Mouse (Mus musculus) liver, adult (tissue): ENCODE measurements around the gene Ptms.

Experiments used
- GATA4 ChIP-seq: IDR thresholded peaks from 2 replicates; pipeline ENCODE4 v1.6.1; 2014; ENCODE audit warnings: mild to moderate bottlenecking, low read length; ENCODE audit not compliant: insufficient replicate concordance

Ptms gene

GRCm38 (mm10) chr6:124919695-124920317 lies at the start of gene Ptms:
Ptms (minus strand) TSS chr6:124920103.
- TF ChIP-seq GATA4, result peak; percentile 64; the same call in 1 of the 2 replicates

- TF ChIP-seq GATA4, result no peak
These were observed 47.9 kb upstream of the Ptms start for GRCm38 (mm10) chr6:124967766-124968165.

GRCm38 (mm10) chr6:124966466-124967118 lies 46.7 kb upstream of the Ptms start:
- no peak for TF ChIP-seq GATA4

- no peak for TF ChIP-seq GATA4
These were observed 45.8 kb upstream of the Ptms start for GRCm38 (mm10) chr6:124965747-124966146.

GRCm38 (mm10) chr6:124965088-124965719 lies 45.3 kb upstream of the Ptms start, which contains the start of gene Cops7a:
Cops7a (minus strand) TSS chr6:124965538.
- peak; percentile 59; the same call in 1 of the 2 replicates for TF ChIP-seq GATA4

- TF ChIP-seq GATA4, result no peak
These were observed 44.7 kb upstream of the Ptms start for GRCm38 (mm10) chr6:124964638-124965037.

GRCm38 (mm10) chr6:124961021-124961420 lies 41.1 kb upstream of the Ptms start:
- no peak for TF ChIP-seq GATA4

GRCm38 (mm10) chr6:124959960-124960359 lies 40.1 kb upstream of the Ptms start:
- TF ChIP-seq GATA4, result no peak

- TF ChIP-seq GATA4, result no peak
These were observed 38.2 kb upstream of the Ptms start for GRCm38 (mm10) chr6:124958127-124958526.

- no peak for TF ChIP-seq GATA4
These were observed 35.3 kb upstream of the Ptms start for GRCm38 (mm10) chr6:124955212-124955611.

GRCm38 (mm10) chr6:124953991-124954715 lies 34.2 kb upstream of the Ptms start:
- no peak for TF ChIP-seq GATA4

- TF ChIP-seq GATA4, result no peak
These were observed 23.6 kb upstream of the Ptms start for GRCm38 (mm10) chr6:124943526-124943925.

- TF ChIP-seq GATA4, result no peak
These were observed 21.8 kb upstream of the Ptms start for GRCm38 (mm10) chr6:124941679-124942078.

- TF ChIP-seq GATA4, result no peak
These were observed 18.7 kb upstream of the Ptms start for GRCm38 (mm10) chr6:124938554-124938953.

- no peak for TF ChIP-seq GATA4
These were observed 17.6 kb upstream of the Ptms start for GRCm38 (mm10) chr6:124937493-124937892.

GRCm38 (mm10) chr6:124936681-124937080 lies 16.8 kb upstream of the Ptms start:
- no peak for TF ChIP-seq GATA4

- TF ChIP-seq GATA4, result no peak
These were observed 14.8 kb upstream of the Ptms start for GRCm38 (mm10) chr6:124934670-124935069.
